Mouse (Mus musculus) midbrain, embryonic 11.5 days (tissue): ENCODE measurements around the gene Rims4. TPM values are rescaled to one million over a fixed set of nuclear protein-coding genes. Genes with fewer than 3 reads are reported as not detected.

Experiments used
- ATAC-seq: fragments of 200-750 bp; cut with Nextera tagmentation; 2 replicates; pipeline ENCODE4 v1.8.0; 2017; ENCODE audit warnings: moderate TSS enrichment, moderate library complexity; ENCODE audit not compliant: low FRiP score
- DNase-seq: peaks from one replicate; pipeline ENCODE4 v3.0.0; 2015; ENCODE audit warnings: low spot score; ENCODE audit errors: missing footprints
- H3K27ac ChIP-seq: fragments of 300-500 bp; sonication (generic); 2 replicates; pipeline ENCODE4 v1.5.1; 2014; ENCODE audit warnings: low read depth, low read length
- H3K27me3 ChIP-seq: fragments of 300-500 bp; sonication (generic); 2 replicates; pipeline ENCODE4 v1.6.1; 2014; ENCODE audit warnings: mild to moderate bottlenecking, low read length, moderate library complexity, mixed read lengths; ENCODE audit not compliant: control insufficient read depth, insufficient read depth
- H3K36me3 ChIP-seq: fragments of 300-500 bp; sonication (generic); 2 replicates; pipeline ENCODE4 v1.6.1; 2014; ENCODE audit warnings: mild to moderate bottlenecking, low read length, moderate library complexity, mixed read lengths; ENCODE audit not compliant: control insufficient read depth, insufficient read depth
- H3K4me1 ChIP-seq: fragments of 300-500 bp; sonication (generic); 2 replicates; pipeline ENCODE4 v1.6.1; 2014; ENCODE audit warnings: low read length; ENCODE audit not compliant: control insufficient read depth, insufficient read depth
- H3K4me2 ChIP-seq: fragments of 300-500 bp; sonication (generic); 2 replicates; pipeline ENCODE4 v1.6.1; 2014; ENCODE audit warnings: mild to moderate bottlenecking, moderate library complexity
- H3K4me3 ChIP-seq: fragments of 300-500 bp; sonication (generic); 2 replicates; pipeline ENCODE4 v1.5.1; 2014; ENCODE audit warnings: low read depth, low read length
- H3K9ac ChIP-seq: fragments of 300-500 bp; sonication (generic); 2 replicates; pipeline ENCODE4 v1.6.1; 2014; ENCODE audit warnings: low read length
- H3K9me3 ChIP-seq: fragments of 300-500 bp; sonication (generic); 2 replicates; pipeline ENCODE4 v1.6.1; 2016; ENCODE audit warnings: low read length; ENCODE audit not compliant: control insufficient read depth
- WGBS: fragments of 180-500 bp; shearing (Covaris S2); extraction: QIAGEN DNeasy Blood & Tissue Kit; methylation state at CpG from one replicate; pipeline ENCODE4 v1.1.7; 2014; 5-methylcytosine and 5-hydroxymethylcytosine counted together
- polyA plus RNA-seq: library from polyadenylated mRNA; unstranded; fragments of >200 nt; fragmentation: Nextera tagmentation; extraction: Ambion mirVana; gene quantifications from 2 replicates; pipeline ENCODE4 v1.2.1, GENCODE M21; 2014

Gene Rims4
- 0.62 and 1.1 TPM in 2 replicates for polyA plus RNA-seq

DNA sequence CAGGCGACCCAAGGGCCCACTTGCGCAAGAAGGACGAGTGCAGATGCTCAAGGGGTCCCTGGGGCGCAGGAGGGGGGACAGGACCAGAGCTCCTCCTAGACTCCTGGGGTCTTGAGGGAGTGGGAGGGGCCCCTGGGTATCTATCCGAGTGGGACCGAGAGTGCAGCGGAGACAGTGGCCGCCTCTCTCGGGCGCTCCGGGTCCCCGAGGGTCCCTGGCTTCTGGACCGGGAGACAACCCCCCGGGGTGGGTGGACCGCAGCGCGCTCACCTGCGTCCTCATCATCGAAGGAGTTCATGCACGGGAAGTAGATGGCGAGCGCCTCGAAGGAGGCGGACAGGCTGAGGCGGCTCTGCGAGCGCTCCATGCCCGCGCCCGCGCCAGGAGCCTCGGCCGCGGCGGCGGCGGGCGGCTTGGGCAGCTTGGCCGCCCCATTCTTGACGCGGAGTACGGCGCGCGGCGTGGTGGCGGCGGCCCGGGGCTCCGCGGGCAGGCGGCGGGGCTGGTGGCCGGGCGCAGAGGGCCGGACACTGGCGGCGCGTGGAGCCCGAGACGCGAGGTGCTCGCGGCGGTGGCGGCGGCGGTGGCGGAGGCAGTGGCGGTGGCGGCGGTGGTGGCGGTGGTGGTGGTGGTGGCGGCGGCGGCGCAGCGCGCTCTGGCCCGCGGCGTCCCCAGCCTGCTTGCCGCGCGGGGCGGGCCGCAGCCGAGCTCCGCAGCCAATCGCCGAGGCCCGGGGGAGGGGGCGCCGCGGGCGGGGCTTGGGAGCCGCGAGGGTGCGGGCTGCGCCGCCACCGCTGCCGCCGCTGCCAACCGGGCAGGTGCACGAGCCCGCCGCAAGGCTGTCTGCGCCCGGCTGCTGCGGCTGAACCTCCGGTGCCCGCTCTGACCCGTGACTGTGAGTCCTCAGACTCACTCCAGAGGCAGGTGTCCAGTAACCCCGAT lies at the start of gene Rims4:
Gene Rims4, minus strand, starts transcription at position 367 of the 942 bp plus-strand sequence.
- Histone ChIP-seq H3K4me1 (peaks cover 14% of the 10 kb centered on the region), H3K36me3 (no peaks in the 10 kb centered on the region), H3K27me3 (peaks cover 43% of the 10 kb centered on the region), H3K27ac (no peak within 1 kb of the TSS), H3K4me2 (peak within 1 kb of the TSS; percentile 94), H3K9me3 (no peaks in the 10 kb centered on the region), H3K4me3 (peak within 1 kb of the TSS; percentile 63), H3K9ac (peak within 1 kb of the TSS; percentile 63)
- WGBS, result under 1% methylated on average over 73 of the region's 115 CpGs
- ATAC-seq (peak; percentile 75), DNase-seq (peak; percentile 93)

DNA sequence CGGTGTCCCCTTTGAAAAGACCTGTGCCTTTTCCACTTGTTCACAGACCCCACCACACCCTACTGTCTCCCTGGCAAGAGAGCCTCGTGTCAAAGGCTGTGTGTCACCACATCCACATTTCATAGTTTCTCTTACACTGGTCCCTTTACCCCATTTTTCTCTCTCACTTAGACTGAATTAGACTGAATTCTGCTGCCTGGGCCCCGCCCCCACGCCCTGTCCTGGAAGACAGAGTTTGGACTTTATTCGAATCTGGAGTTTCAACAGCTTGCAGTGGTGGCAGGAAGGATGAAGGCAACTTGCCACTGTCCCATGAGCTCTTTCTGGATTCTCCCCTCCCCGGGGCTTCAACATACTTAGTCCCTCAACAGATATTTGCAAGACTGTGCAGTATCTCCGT lies 47.2 kb upstream of the Rims4 start:
- DNase-seq (no peak), ATAC-seq (no peak)
- H3K27me3 ChIP-seq, result no peaks in the 10 kb centered on the region
- no peak overlapping the region for H3K4me2 ChIP-seq
- no peaks in the 10 kb centered on the region for H3K36me3 ChIP-seq
- no peak overlapping the region for H3K9ac ChIP-seq
- H3K4me1 ChIP-seq, result no peaks in the 10 kb centered on the region
- no peaks in the 10 kb centered on the region for H3K9me3 ChIP-seq
- WGBS, result 68% methylated on average over 7 of the region's 7 CpGs
- H3K4me3 ChIP-seq, result no peak overlapping the region
- H3K27ac ChIP-seq, result no peak overlapping the region

- H3K27ac ChIP-seq, result no peak overlapping the region
- no peak for ATAC-seq
- H3K4me3 ChIP-seq, result no peak overlapping the region
- H3K27me3 ChIP-seq, result no peaks in the 10 kb centered on the region
- H3K9ac ChIP-seq, result no peak overlapping the region
- H3K9me3 ChIP-seq, result no peaks in the 10 kb centered on the region
- H3K36me3 ChIP-seq, result no peaks in the 10 kb centered on the region
- 71% methylated on average over 19 of the region's 19 CpGs for WGBS
- no peak for DNase-seq
- H3K4me1 ChIP-seq, result no peaks in the 10 kb centered on the region
- no peak overlapping the region for H3K4me2 ChIP-seq
Observed at GRCm38 (mm10) chr2:163964606-163965560, 46.4 kb upstream of the Rims4 start.

GRCm38 (mm10) chr2:163953622-163954310 lies 35.3 kb upstream of the Rims4 start:
- ATAC-seq, result no peak
- no peak overlapping the region for H3K27ac ChIP-seq
- no peaks in the 10 kb centered on the region for H3K27me3 ChIP-seq
- DNase-seq, result no peak
- no peak overlapping the region for H3K9ac ChIP-seq
- H3K36me3 ChIP-seq, result no peaks in the 10 kb centered on the region
- no peaks in the 10 kb centered on the region for H3K4me1 ChIP-seq
- H3K4me3 ChIP-seq, result no peak overlapping the region
- no peaks in the 10 kb centered on the region; the same call in 1 of the 2 replicates for H3K9me3 ChIP-seq
- no peak overlapping the region for H3K4me2 ChIP-seq
- 77% methylated on average over 7 of the region's 7 CpGs for WGBS

GRCm38 (mm10) chr2:163951770-163952169 lies 33.3 kb upstream of the Rims4 start:
- DNase-seq, result peak; percentile 87
- Histone ChIP-seq H3K4me1 (no peaks in the 10 kb centered on the region), H3K9me3 (no peaks in the 10 kb centered on the region), H3K36me3 (no peaks in the 10 kb centered on the region), H3K4me3 (no peak overlapping the region), H3K9ac (no peak overlapping the region), H3K4me2 (no peak overlapping the region), H3K27ac (no peak overlapping the region), H3K27me3 (no peaks in the 10 kb centered on the region)
- 29% methylated on average over 4 of the region's 4 CpGs for WGBS
- no peak for ATAC-seq

GRCm38 (mm10) chr2:163947976-163948375 lies 29.5 kb upstream of the Rims4 start:
- Histone ChIP-seq H3K9me3 (no peaks in the 10 kb centered on the region), H3K4me3 (no peak overlapping the region), H3K36me3 (no peaks in the 10 kb centered on the region), H3K4me2 (no peak overlapping the region), H3K4me1 (no peaks in the 10 kb centered on the region), H3K27ac (no peak overlapping the region), H3K9ac (no peak overlapping the region), H3K27me3 (no peaks in the 10 kb centered on the region)
- DNase-seq (no peak), ATAC-seq (no peak)
- WGBS, result 68% methylated on average over 7 of the region's 7 CpGs

DNA sequence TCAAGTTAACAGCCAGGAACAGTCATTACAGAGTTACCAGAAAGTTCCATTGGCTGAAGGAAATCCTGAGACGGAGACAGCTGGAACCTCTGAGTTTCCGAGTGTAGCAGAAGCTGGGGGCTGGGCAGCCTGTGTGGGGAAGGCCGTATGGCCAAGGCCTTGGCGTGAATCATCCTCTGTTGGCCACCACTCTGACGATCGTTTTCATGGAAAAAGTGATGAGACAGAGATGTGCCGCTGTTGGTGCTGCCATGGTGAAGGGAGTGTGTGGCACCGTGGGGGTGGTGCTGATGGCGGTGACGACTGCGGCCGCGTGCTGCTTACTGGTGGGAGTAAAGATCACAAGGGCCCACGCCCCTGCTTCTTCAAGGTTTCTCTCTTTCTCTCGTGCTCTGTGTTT lies 27.7 kb upstream of the Rims4 start:
- 85% methylated on average over 15 of the region's 15 CpGs for WGBS
- Histone ChIP-seq H3K4me3 (no peak overlapping the region), H3K4me2 (no peak overlapping the region), H3K27ac (no peak overlapping the region), H3K27me3 (no peaks in the 10 kb centered on the region), H3K9me3 (no peaks in the 10 kb centered on the region), H3K9ac (no peak overlapping the region), H3K36me3 (no peaks in the 10 kb centered on the region), H3K4me1 (no peaks in the 10 kb centered on the region)
- ATAC-seq (no peak), DNase-seq (no peak)

GRCm38 (mm10) chr2:163944511-163944910 lies 26.0 kb upstream of the Rims4 start:
- H3K27ac ChIP-seq, result no peak overlapping the region
- H3K27me3 ChIP-seq, result no peaks in the 10 kb centered on the region
- no peak for DNase-seq
- H3K9me3 ChIP-seq, result no peaks in the 10 kb centered on the region
- H3K9ac ChIP-seq, result no peak overlapping the region
- no peaks in the 10 kb centered on the region for H3K4me1 ChIP-seq
- no peaks in the 10 kb centered on the region for H3K36me3 ChIP-seq
- H3K4me3 ChIP-seq, result no peak overlapping the region
- H3K4me2 ChIP-seq, result no peak overlapping the region
- 91% methylated on average over 8 of the region's 8 CpGs for WGBS
- ATAC-seq, result no peak
